Mouse (Mus musculus) lung, embryonic 15.5 days (tissue): ENCODE results near the gene Sh3gl3. TPM values are rescaled to one million over a fixed set of nuclear protein-coding genes. Genes with fewer than 3 reads are reported as not detected.
"Not testable (repeated sequence)": the region's sequence is repeated elsewhere in the genome, so short reads cannot be mapped to it uniquely, and the experiment has no call there.

Source experiments
- ATAC-seq: fragments of 200-750 bp; cut with Nextera tagmentation; 2 replicates; pipeline ENCODE4 v1.8.0; 2017; ENCODE audit warnings: moderate number of reproducible peaks, borderline replicate concordance; ENCODE audit not compliant: low FRiP score, low TSS enrichment; ENCODE audit errors: extremely low read depth
- H3K27ac ChIP-seq: fragments of 300-500 bp; sonication (generic); 2 replicates; pipeline ENCODE4 v1.5.1; 2015; ENCODE audit warnings: moderate library complexity, mild to moderate bottlenecking, inconsistent platforms
- H3K27me3 ChIP-seq: fragments of 300-500 bp; sonication (generic); 2 replicates; pipeline ENCODE4 v1.6.1; 2015; ENCODE audit warnings: inconsistent platforms
- H3K36me3 ChIP-seq: fragments of 300-500 bp; sonication (generic); 2 replicates; pipeline ENCODE4 v1.6.1; 2015; ENCODE audit warnings: inconsistent platforms
- H3K4me1 ChIP-seq: fragments of 300-500 bp; sonication (generic); 2 replicates; pipeline ENCODE4 v1.6.1; 2015; ENCODE audit warnings: inconsistent platforms
- H3K4me2 ChIP-seq: fragments of 300-500 bp; sonication (generic); 2 replicates; pipeline ENCODE4 v1.6.1; 2015; ENCODE audit warnings: inconsistent platforms, mild to moderate bottlenecking, moderate library complexity
- H3K4me3 ChIP-seq: fragments of 300-500 bp; sonication (generic); 2 replicates; pipeline ENCODE4 v1.5.1; 2015; ENCODE audit warnings: mild to moderate bottlenecking, inconsistent platforms
- H3K9ac ChIP-seq: fragments of 300-500 bp; sonication (generic); 2 replicates; pipeline ENCODE4 v1.6.1; 2015; ENCODE audit warnings: inconsistent platforms
- H3K9me3 ChIP-seq: fragments of 300-500 bp; sonication (generic); 2 replicates; pipeline ENCODE4 v1.6.1; 2016; ENCODE audit warnings: inconsistent platforms
- WGBS: fragments of 180-500 bp; shearing (Covaris S2); methylation state at CpG from one replicate; pipeline ENCODE4 v1.1.7; 2015; 5-methylcytosine and 5-hydroxymethylcytosine counted together
- polyA plus RNA-seq: library from polyadenylated mRNA; unstranded; fragments of >200 nt; fragmentation: Nextera tagmentation; extraction: Ambion mirVana; gene quantifications from 2 replicates; pipeline ENCODE4 v1.2.1, GENCODE M21; 2015

Sh3gl3 gene
- polyA plus RNA-seq, 1 experiment from 2014 or later = 2.9 TPM

GRCm38 (mm10) chr7:82265365-82265764, 91.7 kb downstream of the Sh3gl3 start:
- Histone ChIP-seq H3K36me3 (no peaks in the 10 kb centered on the region), H3K27ac (no peak overlapping the region), H3K4me3 (no peak overlapping the region), H3K9me3 (no peaks in the 10 kb centered on the region), H3K4me2 (no peak overlapping the region), H3K4me1 (peaks cover 5% of the 10 kb centered on the region; the same call in 1 of the 2 replicates), H3K9ac (no peak overlapping the region), H3K27me3 (no peaks in the 10 kb centered on the region)
- ATAC-seq = peak; percentile 28; the same call in 1 of the 2 replicates
- WGBS = 43% methylated on average over 4 of the region's 4 CpGs

DNA sequence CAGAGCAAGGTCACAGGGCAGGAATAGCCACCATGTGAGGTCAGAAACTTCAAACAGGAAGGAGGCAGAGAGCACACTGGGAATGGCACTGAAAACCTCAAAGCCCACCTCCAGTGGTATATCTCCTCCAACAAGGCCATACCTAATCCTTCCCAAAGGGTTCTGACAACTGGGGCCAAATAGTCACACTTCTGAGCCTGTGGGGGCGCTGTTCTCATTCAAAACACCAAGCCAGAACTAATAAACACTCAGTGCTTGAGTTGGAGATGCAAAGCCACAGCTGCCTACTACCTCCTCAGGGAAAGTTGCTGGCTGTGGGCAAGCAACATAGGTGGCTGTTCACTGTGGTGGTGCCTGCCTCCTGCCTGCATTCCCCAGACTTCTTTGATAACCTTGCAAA, 96.3 kb downstream of the Sh3gl3 start:
- no peak for ATAC-seq

GRCm38 (mm10) chr7:82271742-82272141, 98.1 kb downstream of the Sh3gl3 start:
- Histone ChIP-seq H3K4me2 (no peak overlapping the region), H3K4me3 (no peak overlapping the region), H3K27ac (no peak overlapping the region), H3K9me3 (no peaks in the 10 kb centered on the region), H3K36me3 (no peaks in the 10 kb centered on the region), H3K9ac (no peak overlapping the region), H3K4me1 (no peaks in the 10 kb centered on the region), H3K27me3 (no peaks in the 10 kb centered on the region; the same call in 1 of the 2 replicates)
- ATAC-seq = no peak
- WGBS = 60% methylated on average over 5 of the region's 5 CpGs

More for the DNA sequence above, 96.3 kb downstream of the Sh3gl3 start:
- no peaks in the 10 kb centered on the region for H3K36me3 ChIP-seq
- H3K9ac ChIP-seq = no peak overlapping the region
- H3K4me1 ChIP-seq = 0 out of 2 replicates have a peak, but pooled peaks cover 2% of the 10 kb centered on the region
- WGBS = 12% methylated on average over 1 of the region's 1 CpGs
- no peak overlapping the region for H3K27ac ChIP-seq
- H3K9me3 ChIP-seq = no peaks in the 10 kb centered on the region
- H3K4me3 ChIP-seq = no peak overlapping the region
- H3K4me2 ChIP-seq = no peak overlapping the region
- no peaks in the 10 kb centered on the region; the same call in 1 of the 2 replicates for H3K27me3 ChIP-seq

- not testable (repeated sequence) for H3K9ac ChIP-seq, ATAC-seq, H3K4me3 ChIP-seq, H3K36me3 ChIP-seq, H3K4me2 ChIP-seq, H3K27me3 ChIP-seq, H3K27ac ChIP-seq, H3K4me1 ChIP-seq, H3K9me3 ChIP-seq
- WGBS = 24% methylated on average over 5 of the region's 5 CpGs
Measured at GRCm38 (mm10) chr7:82272875-82273274, 99.2 kb downstream of the Sh3gl3 start.

DNA sequence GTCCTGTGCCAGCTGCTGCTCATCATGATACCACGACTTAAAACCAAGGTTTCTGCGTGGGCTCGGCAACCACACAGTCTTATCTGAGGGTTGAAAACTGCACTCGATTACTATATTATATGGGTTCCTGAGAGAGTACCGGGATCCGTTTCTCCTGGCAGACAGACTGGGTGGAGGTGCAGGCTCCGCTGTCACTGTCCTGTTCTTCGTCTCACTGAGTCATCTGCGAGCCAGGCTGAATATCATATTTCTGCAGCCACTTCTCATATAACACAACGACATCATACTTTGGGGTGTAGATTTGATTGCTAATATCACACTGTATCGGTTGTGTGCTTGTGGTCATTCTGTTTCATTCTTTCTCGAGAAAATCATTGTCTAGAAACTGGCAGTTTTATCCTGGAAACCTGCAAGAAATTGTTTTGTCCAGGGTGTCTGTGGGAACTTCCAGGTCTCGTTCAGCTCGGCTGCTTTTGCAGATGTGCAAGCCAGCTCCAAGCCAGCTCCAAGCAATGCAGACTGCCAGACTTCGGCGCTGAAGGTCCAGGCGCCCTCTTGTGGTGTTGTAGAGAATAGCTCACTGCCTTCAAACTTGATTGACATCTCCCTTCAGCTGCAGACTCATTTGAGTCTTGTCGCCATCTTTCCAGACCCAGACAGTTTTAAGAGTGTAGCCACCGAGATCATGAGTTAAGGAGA, 100.5 kb downstream of the Sh3gl3 start:
- 36% methylated on average over 19 of the region's 19 CpGs for WGBS
- H3K4me2 ChIP-seq = no peak overlapping the region
- H3K9ac ChIP-seq = no peak overlapping the region
- no peaks in the 10 kb centered on the region for H3K9me3 ChIP-seq
- H3K27ac ChIP-seq = no peak overlapping the region
- no peaks in the 10 kb centered on the region for H3K4me1 ChIP-seq
- H3K27me3 ChIP-seq = no peaks in the 10 kb centered on the region; the same call in 1 of the 2 replicates
- H3K36me3 ChIP-seq = no peaks in the 10 kb centered on the region
- H3K4me3 ChIP-seq = no peak overlapping the region
- no peak for ATAC-seq

DNA sequence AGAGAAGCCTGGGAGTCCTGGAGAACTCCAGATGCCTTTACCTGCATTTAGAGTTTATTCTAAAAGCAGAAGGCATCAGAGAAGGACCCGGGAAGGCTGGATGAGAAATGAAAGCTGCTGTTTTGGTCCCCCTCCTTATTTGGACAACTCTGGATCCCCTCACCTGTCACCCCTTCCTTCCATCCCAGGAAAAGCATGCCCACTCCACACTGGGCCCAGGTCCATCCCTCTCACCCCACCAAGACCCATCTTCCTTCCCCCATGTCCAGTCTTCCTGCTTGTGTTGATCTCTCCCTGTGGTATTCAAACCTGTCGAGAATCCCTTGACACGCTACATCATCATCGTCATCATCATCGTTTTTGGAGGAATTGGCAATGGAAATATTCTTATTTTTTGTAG, 101.3 kb downstream of the Sh3gl3 start:
- Histone ChIP-seq H3K4me1 (no peaks in the 10 kb centered on the region), H3K27ac (no peak overlapping the region), H3K4me3 (no peak overlapping the region), H3K36me3 (no peaks in the 10 kb centered on the region), H3K9ac (no peak overlapping the region), H3K4me2 (no peak overlapping the region), H3K27me3 (no peaks in the 10 kb centered on the region; the same call in 1 of the 2 replicates), H3K9me3 (no peaks in the 10 kb centered on the region)
- 91% methylated on average over 5 of the region's 5 CpGs for WGBS
- no peak for ATAC-seq

- Histone ChIP-seq H3K36me3 (no peaks in the 10 kb centered on the region), H3K9ac (no peak overlapping the region), H3K27ac (no peak overlapping the region), H3K9me3 (no peaks in the 10 kb centered on the region), H3K27me3 (no peaks in the 10 kb centered on the region; the same call in 1 of the 2 replicates), H3K4me2 (no peak overlapping the region), H3K4me3 (no peak overlapping the region), H3K4me1 (no peaks in the 10 kb centered on the region)
- 64% methylated on average over 18 of the region's 18 CpGs for WGBS
- no peak; the same call in 1 of the 2 replicates for ATAC-seq
Measured at GRCm38 (mm10) chr7:82275529-82276204, 102.0 kb downstream of the Sh3gl3 start.

- 66% methylated on average over 8 of the region's 8 CpGs for WGBS
- H3K4me2 ChIP-seq = no peak overlapping the region
Measured at GRCm38 (mm10) chr7:82282011-82282410, 108.4 kb downstream of the Sh3gl3 start.

GRCm38 (mm10) chr7:82282464-82282863, 108.8 kb downstream of the Sh3gl3 start:
- no peak for ATAC-seq
- Histone ChIP-seq H3K9me3 (no peaks in the 10 kb centered on the region), H3K4me3 (no peak overlapping the region), H3K36me3 (no peaks in the 10 kb centered on the region), H3K9ac (no peak overlapping the region), H3K4me1 (no peaks in the 10 kb centered on the region), H3K27me3 (no peaks in the 10 kb centered on the region), H3K4me2 (no peak overlapping the region), H3K27ac (no peak overlapping the region)
- WGBS = 73% methylated on average over 13 of the region's 13 CpGs

More at GRCm38 (mm10) chr7:82282011-82282410, 108.4 kb downstream of the Sh3gl3 start:
- Histone ChIP-seq H3K27ac (no peak overlapping the region), H3K36me3 (no peaks in the 10 kb centered on the region), H3K4me1 (no peaks in the 10 kb centered on the region), H3K27me3 (no peaks in the 10 kb centered on the region), H3K9me3 (no peaks in the 10 kb centered on the region), H3K4me3 (no peak overlapping the region), H3K9ac (no peak overlapping the region)
- no peak for ATAC-seq

- no peak overlapping the region for H3K4me2 ChIP-seq
- H3K4me3 ChIP-seq = no peak overlapping the region
- no peak for ATAC-seq
- H3K9me3 ChIP-seq = no peaks in the 10 kb centered on the region
- H3K9ac ChIP-seq = no peak overlapping the region
- no peaks in the 10 kb centered on the region for H3K4me1 ChIP-seq
- no peaks in the 10 kb centered on the region for H3K27me3 ChIP-seq
- no peak overlapping the region for H3K27ac ChIP-seq
- no peaks in the 10 kb centered on the region for H3K36me3 ChIP-seq
- WGBS = 89% methylated on average over 2 of the region's 2 CpGs
Measured at GRCm38 (mm10) chr7:82287242-82287641, 113.6 kb downstream of the Sh3gl3 start.

DNA sequence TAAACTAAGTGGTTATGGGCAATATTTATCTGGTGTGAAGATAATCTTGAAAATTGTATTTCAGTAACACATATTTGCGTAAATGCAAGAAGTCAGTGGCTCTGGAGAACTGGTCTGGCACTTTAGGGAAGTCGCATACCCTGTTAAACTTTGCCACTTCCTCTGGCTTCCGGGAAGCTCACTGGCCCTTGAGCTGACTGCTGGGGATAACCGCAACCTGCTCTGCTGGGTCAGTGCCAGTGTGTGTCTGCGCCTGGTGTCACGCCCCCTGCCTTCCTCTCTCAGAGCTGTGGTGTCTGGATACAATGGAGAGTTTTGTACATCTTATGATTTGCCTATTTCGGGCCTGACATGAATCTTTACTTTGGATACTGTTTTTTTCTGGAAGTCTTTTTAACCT, 119.8 kb downstream of the Sh3gl3 start:
- Histone ChIP-seq H3K4me1 (peaks cover 6% of the 10 kb centered on the region), H3K9ac (no peak overlapping the region), H3K9me3 (no peaks in the 10 kb centered on the region), H3K4me3 (no peak overlapping the region), H3K27ac (no peak overlapping the region), H3K4me2 (no peak overlapping the region), H3K36me3 (no peaks in the 10 kb centered on the region), H3K27me3 (no peaks in the 10 kb centered on the region)
- no peak for ATAC-seq
- 54% methylated on average over 7 of the region's 7 CpGs for WGBS

DNA sequence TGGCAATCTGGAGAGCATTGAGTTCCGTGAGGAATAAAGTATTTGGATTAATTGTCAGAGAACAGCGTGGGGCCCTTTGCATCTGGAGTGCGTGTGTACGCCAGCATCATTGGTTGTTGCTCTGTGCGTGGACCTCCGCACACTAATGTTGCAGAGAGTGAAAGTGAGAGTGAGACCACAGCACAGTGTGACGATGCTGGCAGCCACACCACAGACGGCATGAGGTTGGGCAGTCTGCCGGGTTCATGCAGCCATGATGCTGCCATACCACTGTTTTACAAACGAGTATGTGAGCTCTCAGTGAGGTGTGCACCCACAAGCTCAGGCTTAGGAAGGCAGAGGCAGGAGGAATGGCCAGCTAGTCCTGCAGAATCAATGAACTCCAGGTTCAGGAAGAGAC, 120.4 kb downstream of the Sh3gl3 start:
- ATAC-seq = no peak
- Histone ChIP-seq H3K27me3 (no peaks in the 10 kb centered on the region), H3K9ac (no peak overlapping the region), H3K36me3 (no peaks in the 10 kb centered on the region), H3K27ac (no peak overlapping the region), H3K4me3 (no peak overlapping the region), H3K4me1 (peaks cover 6% of the 10 kb centered on the region), H3K4me2 (no peak overlapping the region), H3K9me3 (no peaks in the 10 kb centered on the region)
- 71% methylated on average over 10 of the region's 10 CpGs for WGBS
